Mouse (Mus musculus) cerebellum, adult 9-10 months (tissue): Measurements from ENCODE around the gene Gramd1c.

Experiments used
- DNase-seq: peaks from one replicate; pipeline ENCODE4 v3.0.0; 2022

Gene Gramd1c

DNA sequence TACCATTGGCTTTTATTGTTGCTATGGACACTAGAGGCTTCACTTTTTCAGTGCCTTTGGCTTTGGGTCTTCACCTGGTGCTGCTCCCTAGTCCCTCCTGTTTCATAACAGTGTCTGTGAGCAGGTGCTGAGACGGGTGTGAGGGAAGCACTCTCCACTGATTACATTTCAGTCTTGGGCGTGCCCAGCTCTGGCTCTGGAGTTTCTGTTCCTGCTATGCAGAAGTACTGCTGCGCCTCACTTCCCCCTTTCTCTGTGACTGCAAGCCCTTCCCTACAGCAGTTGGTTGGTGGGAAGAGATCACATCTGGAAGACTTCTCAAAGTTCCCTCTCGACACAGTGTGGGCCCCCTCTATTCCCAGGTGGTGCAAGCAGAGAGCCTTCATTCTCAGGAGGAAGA is 111.6 kb downstream of the Gramd1c start:
- no peak for DNase-seq

DNA sequence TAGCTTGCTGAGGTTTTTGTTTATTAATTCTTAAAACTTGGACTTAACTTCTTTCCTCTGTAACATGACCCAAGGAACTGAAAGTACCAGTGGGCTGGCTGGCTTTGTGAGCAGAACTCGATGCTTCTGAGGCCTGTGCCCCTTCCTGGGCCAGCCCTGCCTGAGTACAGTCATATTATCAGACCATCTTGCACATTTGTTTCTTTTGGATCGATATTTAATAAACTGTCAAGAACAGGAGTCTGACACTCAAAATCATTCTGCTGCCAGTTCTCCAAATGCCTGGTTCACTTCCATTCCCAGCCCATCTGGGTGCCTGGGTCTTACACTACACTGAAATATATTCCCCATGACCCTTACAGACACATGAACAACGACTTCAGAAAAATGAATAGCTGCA is 117.3 kb downstream of the Gramd1c start:
- DNase-seq: no peak

DNA sequence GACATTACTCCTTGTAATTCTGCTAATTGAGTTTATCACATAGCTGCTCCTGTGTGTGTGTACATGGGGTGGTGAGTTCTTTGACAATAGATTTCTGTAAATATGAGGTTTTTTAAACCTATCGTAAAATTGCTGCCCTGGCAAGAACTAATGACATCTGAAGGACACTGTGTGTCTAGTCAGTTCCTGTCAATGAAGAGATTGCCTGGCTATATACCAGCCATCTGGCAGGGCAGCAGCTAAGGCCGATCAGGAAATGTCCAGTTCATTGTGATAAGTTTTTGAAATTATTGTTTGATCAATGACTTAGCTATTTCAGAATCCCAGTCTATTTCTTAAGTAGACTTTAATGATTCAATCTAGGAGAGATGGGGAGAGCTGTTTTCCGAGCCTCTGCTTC is 117.8 kb downstream of the Gramd1c start:
- no peak for DNase-seq

- no peak for DNase-seq
Measured at GRCm38 (mm10) chr16:43940846-43941245, 122.3 kb downstream of the Gramd1c start.

DNA sequence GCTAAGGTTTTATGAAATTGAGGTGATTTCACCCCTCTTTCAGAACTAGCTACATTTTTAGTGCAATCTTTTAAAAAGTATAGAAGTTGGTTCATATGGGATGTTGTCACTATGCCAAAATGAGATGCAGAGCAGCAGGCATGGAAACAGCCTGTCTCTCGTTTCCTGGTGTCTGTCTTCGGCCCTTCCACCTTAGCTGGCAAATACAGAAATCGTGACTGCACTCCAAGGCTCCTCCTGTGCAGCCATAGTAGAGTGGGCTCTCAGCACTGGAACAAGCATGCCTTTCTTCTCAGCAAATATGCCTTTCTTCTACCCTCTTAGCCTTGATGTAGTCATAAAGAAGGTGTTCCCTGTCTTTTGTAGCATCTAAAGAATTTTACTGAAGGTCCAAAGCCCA is 127.3 kb downstream of the Gramd1c start:
- DNase-seq: no peak

- peak; percentile 9 for DNase-seq
Measured at GRCm38 (mm10) chr16:43935367-43935766, 127.8 kb downstream of the Gramd1c start.

GRCm38 (mm10) chr16:43934856-43935255 is 128.3 kb downstream of the Gramd1c start:
- no peak for DNase-seq

DNA sequence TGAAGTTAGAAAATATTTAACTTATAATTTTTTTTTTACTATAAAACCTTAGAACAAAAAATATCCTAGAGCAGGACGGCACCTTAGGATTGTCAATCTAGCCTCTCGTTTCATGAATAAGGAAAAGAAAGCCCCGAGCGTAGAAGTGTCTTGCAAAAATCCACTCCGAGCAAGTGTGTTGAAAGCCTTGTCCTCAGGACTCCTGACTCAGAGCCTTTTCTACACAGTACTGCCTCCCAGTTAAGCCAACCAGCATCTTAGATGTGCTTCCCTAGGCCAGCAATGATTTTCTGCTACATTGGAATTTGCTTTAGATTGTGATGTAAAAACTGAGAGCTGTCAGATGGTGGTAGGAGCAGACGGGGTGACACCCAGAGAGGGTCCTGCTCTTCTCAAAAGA is 130.1 kb downstream of the Gramd1c start:
- no peak for DNase-seq

DNA sequence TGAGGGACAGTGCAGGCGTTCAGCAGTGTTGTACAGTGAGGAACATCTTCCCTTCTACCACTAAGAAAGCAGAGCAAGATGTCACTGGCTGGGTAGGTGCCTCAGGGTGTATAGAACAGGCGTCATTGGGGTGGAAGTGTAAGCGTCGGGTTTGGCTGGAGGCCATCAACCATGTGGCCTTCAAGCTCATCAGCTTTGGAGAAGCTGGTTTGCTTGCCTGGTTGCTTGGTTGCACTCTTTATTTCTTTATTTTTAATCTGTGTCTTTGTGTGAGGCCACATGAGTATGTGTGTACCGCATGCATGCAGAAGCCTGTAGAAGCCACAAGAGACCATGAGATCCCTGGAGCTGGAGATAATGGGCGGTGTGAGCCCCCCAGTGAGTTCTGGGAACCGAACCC is 130.8 kb downstream of the Gramd1c start:
- DNase-seq: no peak

GRCm38 (mm10) chr16:43931502-43931901 is 131.6 kb downstream of the Gramd1c start:
- DNase-seq: no peak

DNA sequence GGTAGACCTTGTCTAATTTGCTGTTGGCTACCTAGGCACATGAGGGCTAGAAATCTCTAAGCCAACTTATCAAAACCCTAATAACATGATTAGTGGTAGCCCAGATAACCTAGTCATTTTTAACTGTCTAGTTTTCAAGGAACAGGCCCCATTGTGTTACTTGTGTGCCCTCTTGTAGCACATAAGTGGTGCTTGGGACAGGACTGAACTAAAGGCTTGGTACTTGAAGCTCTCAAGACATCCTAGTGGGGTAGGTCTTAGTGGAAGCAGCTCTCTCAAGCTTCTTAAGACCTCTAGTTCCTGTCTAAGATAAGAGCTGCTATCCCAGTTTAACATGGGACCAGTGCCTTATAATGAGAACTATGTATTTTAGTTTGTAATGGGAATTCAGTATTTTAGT is 132.6 kb downstream of the Gramd1c start:
- DNase-seq: no peak
